Mouse (Mus musculus): ENCODE data around the gene Smg8.

GRCm38 (mm10) chr11:87039307-87039963, 47.1 kb downstream of the Smg8 start:
- TF ChIP-seq CTCF (IDR thresholded peaks at IDR 0.05; ENCODE audit: low read depth, low read length) (no peak), POLR2A (IDR thresholded peaks at IDR 0.05; ENCODE audit: borderline replicate concordance, low read depth, low read length) (no peak)
